Mouse (Mus musculus) liver, embryonic 14.5 days (tissue): Measurements from ENCODE around the gene Cstb.
A peak's percentile ranks its signal among the peaks of the same experiment; 100 is the strongest.

Experiments used
- CTCF ChIP-seq: IDR thresholded peaks from 2 replicates; pipeline ENCODE4 v1.5.1; 2016; ENCODE audit warnings: antibody characterized with exemption, low read depth, control low read depth
- EP300 ChIP-seq: IDR thresholded peaks from 2 replicates; pipeline ENCODE4 v1.6.1; 2016; ENCODE audit warnings: antibody characterized with exemption, low read depth

DNA sequence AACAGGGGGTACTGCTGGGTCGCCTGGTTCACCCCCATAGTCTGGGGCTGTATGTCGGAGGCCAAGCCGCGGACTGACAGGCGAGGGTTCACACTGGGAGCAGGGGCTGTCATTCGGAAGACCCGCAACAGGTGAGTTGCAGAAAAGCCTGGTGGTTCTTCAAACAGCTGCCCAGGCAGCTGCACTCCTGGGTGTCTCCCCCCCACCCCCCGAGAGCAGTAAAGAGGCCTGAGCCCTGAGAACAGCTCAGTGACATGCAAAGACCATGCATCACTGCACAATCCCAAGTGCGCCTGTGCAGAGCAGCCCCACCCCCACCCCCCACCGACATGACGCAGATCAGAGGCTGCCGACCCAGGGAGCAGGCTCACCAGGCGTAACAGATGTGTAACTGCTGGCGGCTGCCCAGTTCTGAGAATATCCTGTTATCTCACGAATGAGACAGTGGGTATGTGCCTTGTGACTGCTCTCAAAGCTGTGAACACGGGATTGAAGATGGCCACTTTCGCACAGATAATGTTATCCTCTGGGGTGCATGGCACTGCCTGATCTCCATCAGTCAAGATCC lies 26.3 kb upstream of the Cstb start:
- TF ChIP-seq CTCF (no peak), EP300 (peak; percentile 62)
